Mouse (Mus musculus) olfactory bulb, adult 2 months (tissue): ENCODE data around the gene Zfp644. TPM values are rescaled to one million over a fixed set of nuclear protein-coding genes. Genes with fewer than 3 reads are reported as not detected.
"Not testable (repeated sequence)": the region's sequence is repeated elsewhere in the genome, so short reads cannot be mapped to it uniquely, and the experiment has no call there.

Experiments
- H3K27ac ChIP-seq: fragments of 200-500 bp; 2 replicates; pipeline ENCODE4 v1.5.1; 2012; ENCODE audit warnings: low read depth, low read length; ENCODE audit not compliant: insufficient read depth
- H3K4me1 ChIP-seq: fragments of 200-500 bp; 2 replicates; pipeline ENCODE4 v1.6.1; 2012; ENCODE audit warnings: low read length; ENCODE audit not compliant: control insufficient read depth, insufficient read depth
- H3K4me3 ChIP-seq: fragments of 200-500 bp; 2 replicates; pipeline ENCODE4 v1.5.1; 2012; ENCODE audit warnings: mild to moderate bottlenecking, low read depth, low read length, moderate library complexity; ENCODE audit not compliant: insufficient read depth
- CTCF ChIP-seq: fragments of 200-500 bp; IDR thresholded peaks from 2 replicates; pipeline ENCODE4 v1.5.1; 2012; ENCODE audit warnings: low read depth, mild to moderate bottlenecking, low read length, moderate library complexity; ENCODE audit not compliant: insufficient read depth
- POLR2A ChIP-seq: fragments of 200-500 bp; IDR thresholded peaks from 2 replicates; pipeline ENCODE4 v1.6.1; 2012; ENCODE audit warnings: mild to moderate bottlenecking, low read depth, low read length, moderate library complexity; ENCODE audit not compliant: insufficient read depth
- WGBS: fragments of 180-500 bp; shearing (Covaris S2); methylation state at CpG from one replicate; pipeline ENCODE4 v1.1.7; 2018; 5-methylcytosine and 5-hydroxymethylcytosine counted together
- polyA plus RNA-seq: library from polyadenylated mRNA; stranded (reverse); fragments of >200 nt; gene quantifications from 2 replicates; pipeline ENCODE4 v1.2.4, GENCODE M21; 2012; ENCODE audit warnings: low replicate concordance; ENCODE audit not compliant: missing spikeins, insufficient read depth, insufficient read length

The Zfp644 gene
- polyA plus RNA-seq, 1 experiment = not detected

- WGBS = 89% methylated on average over 3 of the region's 3 CpGs
- Histone ChIP-seq H3K27ac (no peak overlapping the region), H3K4me1 (peaks cover 6% of the 10 kb centered on the region; the same call in 1 of the 2 replicates), H3K4me3 (no peak overlapping the region)
- TF ChIP-seq CTCF (no peak), POLR2A (no peak)
Observed at GRCm38 (mm10) chr5:106706363-106706762, 9.3 kb upstream of the Zfp644 start.

GRCm38 (mm10) chr5:106705162-106705561, 8.1 kb upstream of the Zfp644 start:
- peaks cover 6% of the 10 kb centered on the region; the same call in 1 of the 2 replicates for H3K4me1 ChIP-seq
- WGBS = 70% methylated on average over 5 of the region's 5 CpGs
- H3K27ac ChIP-seq = no peak overlapping the region
- no peak overlapping the region for H3K4me3 ChIP-seq
- TF ChIP-seq CTCF (no peak), POLR2A (no peak)

GRCm38 (mm10) chr5:106695681-106696395, 1.2 kb downstream of the Zfp644 start:
- WGBS = under 1% methylated on average over 63 of the region's 63 CpGs
- H3K27ac ChIP-seq = peak overlapping the region; percentile 98
- H3K4me3 ChIP-seq = peak overlapping the region; percentile 70
- no peak for TF ChIP-seq CTCF
- no peak for TF ChIP-seq POLR2A
- H3K4me1 ChIP-seq = peaks cover 3% of the 10 kb centered on the region; the same call in 1 of the 2 replicates

- no peak overlapping the region for H3K27ac ChIP-seq
- 15% methylated on average over 9 of the region's 9 CpGs for whole genome bisulfite sequencing
- TF ChIP-seq CTCF (no peak), POLR2A (no peak)
Observed at GRCm38 (mm10) chr5:106695141-106695540, 1.9 kb downstream of the Zfp644 start.

GRCm38 (mm10) chr5:106694683-106695082, 2.4 kb downstream of the Zfp644 start:
- TF ChIP-seq POLR2A = no peak
- no peak for TF ChIP-seq CTCF
- H3K4me3 ChIP-seq = no peak overlapping the region
- H3K4me1 ChIP-seq = peaks cover 5% of the 10 kb centered on the region; the same call in 1 of the 2 replicates
- 95% methylated on average over 1 of the region's 1 CpGs for WGBS
- H3K27ac ChIP-seq = no peak overlapping the region

More at GRCm38 (mm10) chr5:106695141-106695540, 1.9 kb downstream of the Zfp644 start:
- H3K4me3 ChIP-seq = peak overlapping the region; percentile 70
- H3K4me1 ChIP-seq = peaks cover 5% of the 10 kb centered on the region; the same call in 1 of the 2 replicates

- peaks cover 5% of the 10 kb centered on the region; the same call in 1 of the 2 replicates for H3K4me1 ChIP-seq
- no peak for TF ChIP-seq CTCF
- no peak for TF ChIP-seq POLR2A
- H3K27ac ChIP-seq = no peak overlapping the region
- H3K4me3 ChIP-seq = no peak overlapping the region
- WGBS = 85% methylated on average over 4 of the region's 4 CpGs
Observed at GRCm38 (mm10) chr5:106693034-106693433, 4.1 kb downstream of the Zfp644 start.

- H3K27ac ChIP-seq = no peak overlapping the region
- TF ChIP-seq POLR2A = no peak
- WGBS = 83% methylated on average over 6 of the region's 6 CpGs
- peaks cover 4% of the 10 kb centered on the region; the same call in 1 of the 2 replicates for H3K4me1 ChIP-seq
- H3K4me3 ChIP-seq = no peak overlapping the region
Observed at GRCm38 (mm10) chr5:106680636-106681458, 16.2 kb downstream of the Zfp644 start.

- H3K27ac ChIP-seq = no peak overlapping the region
- 92% methylated on average over 1 of the region's 1 CpGs for WGBS
- no peak overlapping the region for H3K4me3 ChIP-seq
- no peak for TF ChIP-seq CTCF
- no peak for TF ChIP-seq POLR2A
- H3K4me1 ChIP-seq = peaks cover 4% of the 10 kb centered on the region; the same call in 1 of the 2 replicates
Observed at GRCm38 (mm10) chr5:106679659-106680058, 17.4 kb downstream of the Zfp644 start.

GRCm38 (mm10) chr5:106678823-106679222, 18.3 kb downstream of the Zfp644 start:
- not testable (repeated sequence) for H3K4me3 ChIP-seq, H3K4me1 ChIP-seq, H3K27ac ChIP-seq
- WGBS = 41% methylated on average over 1 of the region's 1 CpGs
